Mouse (Mus musculus): ENCODE results near the gene Dip2c. TPM values are rescaled to one million over a fixed set of nuclear protein-coding genes. Genes with fewer than 3 reads are reported as not detected.

The Dip2c gene
- polyA plus RNA-seq, 1 experiment: 8.4 TPM

DNA sequence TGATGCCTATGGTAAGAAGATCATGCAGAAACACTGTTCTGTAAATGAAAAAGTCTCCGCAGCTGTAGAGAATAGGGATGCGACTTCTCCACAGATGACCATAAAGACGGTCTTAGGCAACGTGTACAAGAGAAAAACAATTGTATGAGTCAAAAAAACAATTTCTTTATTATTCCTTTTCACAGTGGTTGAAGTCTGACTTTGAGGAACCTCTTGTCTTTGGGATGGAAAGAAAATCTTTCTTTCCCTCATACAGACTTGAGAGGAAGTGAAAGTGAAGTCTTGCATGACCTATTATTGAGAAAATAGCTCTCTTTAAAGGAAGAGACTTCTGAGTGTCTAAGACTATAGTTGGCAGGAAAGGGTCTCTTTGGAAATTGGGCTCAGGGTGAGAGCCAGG is 132.7 kb downstream of the Dip2c start:
- Histone ChIP-seq H3K4me1 (ENCODE audit: control insufficient read depth, insufficient read depth, low read length) (no peaks in the 10 kb centered on the region), H3K9ac (ENCODE audit: low read depth, poor library complexity, severe bottlenecking) (no peak overlapping the region), H3K4me3 (ENCODE audit: low read depth, low read length) (no peak overlapping the region), H3K9me3 (replicated peaks; ENCODE audit: control insufficient read depth, insufficient read depth, low read length, poor library complexity, severe bottlenecking) (no peaks in the 10 kb centered on the region), H3K27ac (ENCODE audit: insufficient read depth, low read length) (no peak overlapping the region), H3K27me3 (ENCODE audit: control insufficient read depth, insufficient read depth, low read length, poor library complexity, severe bottlenecking) (no peaks in the 10 kb centered on the region), H3K36me3 (ENCODE audit: control insufficient read depth, insufficient read depth, low read length, poor library complexity, severe bottlenecking) (no peaks in the 10 kb centered on the region)
- no peak for TF ChIP-seq CTCF (IDR thresholded peaks at IDR 0.05; ENCODE audit: low read depth, low read length)
- TF ChIP-seq POLR2A (IDR thresholded peaks at IDR 0.05; ENCODE audit: insufficient read depth, low read length): no peak
- no peak for TF ChIP-seq EP300 (IDR thresholded peaks at IDR 0.05; ENCODE audit: insufficient read depth, low read depth, low read length)

DNA sequence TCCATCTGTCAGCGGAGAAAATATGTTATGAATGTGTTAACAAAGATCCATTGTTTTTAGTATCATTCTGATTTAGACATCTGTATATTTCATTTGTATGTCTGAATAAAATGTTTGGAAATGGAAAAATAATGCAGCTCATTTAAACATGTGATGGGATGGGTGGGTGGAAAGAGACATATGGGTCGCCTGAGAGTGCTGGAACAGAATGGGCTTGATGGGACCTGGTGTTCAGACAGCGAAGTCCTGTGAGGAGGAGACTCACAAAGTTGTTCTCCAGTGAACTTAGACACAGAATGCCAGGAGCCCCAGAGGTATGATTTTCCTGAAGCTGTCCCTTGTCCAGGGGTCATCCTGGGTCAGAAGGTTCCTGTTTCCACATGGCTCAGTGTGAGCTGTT is 142.1 kb downstream of the Dip2c start:
- H3K27me3 ChIP-seq (ENCODE audit: control insufficient read depth, insufficient read depth, low read length, poor library complexity, severe bottlenecking): no peaks in the 10 kb centered on the region
- H3K9ac ChIP-seq (ENCODE audit: low read depth, poor library complexity, severe bottlenecking): no peak overlapping the region
- H3K4me1 ChIP-seq (ENCODE audit: control insufficient read depth, insufficient read depth, low read length): no peaks in the 10 kb centered on the region
- TF ChIP-seq EP300 (IDR thresholded peaks at IDR 0.05; ENCODE audit: insufficient read depth, low read depth, low read length) (no peak), CTCF (IDR thresholded peaks at IDR 0.05; ENCODE audit: low read depth, low read length) (no peak), POLR2A (IDR thresholded peaks at IDR 0.05; ENCODE audit: insufficient read depth, low read length) (no peak)
- H3K9me3 ChIP-seq (replicated peaks; ENCODE audit: control insufficient read depth, insufficient read depth, low read length, poor library complexity, severe bottlenecking): no peaks in the 10 kb centered on the region
- no peaks in the 10 kb centered on the region for H3K36me3 ChIP-seq (ENCODE audit: control insufficient read depth, insufficient read depth, low read length, poor library complexity, severe bottlenecking)
- no peak overlapping the region for H3K27ac ChIP-seq (ENCODE audit: insufficient read depth, low read length)
- H3K4me3 ChIP-seq (ENCODE audit: low read depth, low read length): no peak overlapping the region

DNA sequence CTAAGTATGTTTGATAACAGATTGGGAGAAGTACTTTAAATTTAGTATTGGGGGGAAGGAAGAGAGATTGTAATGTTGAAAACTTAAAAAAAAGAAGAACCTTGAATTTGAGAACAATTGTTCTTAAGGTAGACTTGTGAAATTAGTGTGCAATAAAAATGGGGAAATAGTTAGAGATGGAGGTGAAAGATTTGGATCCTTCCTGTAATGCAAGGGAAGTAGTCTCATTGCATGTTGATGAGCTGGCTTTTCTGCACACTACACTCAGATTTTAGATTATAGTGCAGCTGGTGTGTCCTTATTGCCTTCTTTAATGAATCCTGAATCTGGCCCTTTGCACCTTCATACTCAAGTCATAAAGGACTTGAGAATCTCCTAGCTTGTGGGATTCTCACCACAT is 142.9 kb downstream of the Dip2c start:
- H3K27ac ChIP-seq (ENCODE audit: insufficient read depth, low read length): no peak overlapping the region
- no peak for TF ChIP-seq CTCF (IDR thresholded peaks at IDR 0.05; ENCODE audit: low read depth, low read length)
- no peak for TF ChIP-seq EP300 (IDR thresholded peaks at IDR 0.05; ENCODE audit: insufficient read depth, low read depth, low read length)
- no peak for TF ChIP-seq POLR2A (IDR thresholded peaks at IDR 0.05; ENCODE audit: insufficient read depth, low read length)

DNA sequence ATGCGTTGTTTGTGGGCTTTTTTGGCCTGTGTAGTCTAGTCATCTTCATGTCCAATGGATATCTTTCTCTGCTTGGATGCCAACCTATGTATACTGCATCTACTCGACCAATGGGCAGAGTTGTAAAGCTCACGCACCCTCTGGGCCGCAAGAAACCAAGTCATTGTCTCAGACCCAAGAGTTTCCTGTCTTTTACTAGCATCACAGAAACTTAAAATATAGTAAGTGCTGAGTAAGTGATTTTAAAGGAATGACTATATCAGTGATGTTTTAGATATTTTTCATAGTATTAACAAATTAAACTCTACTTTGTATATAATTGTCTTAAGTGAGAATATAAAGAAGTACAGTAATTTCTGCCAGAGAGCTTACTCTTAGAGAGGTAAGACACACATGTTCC is 145.6 kb downstream of the Dip2c start:
- H3K36me3 ChIP-seq (ENCODE audit: control insufficient read depth, insufficient read depth, low read length, poor library complexity, severe bottlenecking): no peaks in the 10 kb centered on the region
- no peaks in the 10 kb centered on the region for H3K27me3 ChIP-seq (ENCODE audit: control insufficient read depth, insufficient read depth, low read length, poor library complexity, severe bottlenecking)
- no peaks in the 10 kb centered on the region for H3K9me3 ChIP-seq (replicated peaks; ENCODE audit: control insufficient read depth, insufficient read depth, low read length, poor library complexity, severe bottlenecking)
- H3K9ac ChIP-seq (ENCODE audit: low read depth, poor library complexity, severe bottlenecking): no peak overlapping the region
- TF ChIP-seq POLR2A (IDR thresholded peaks at IDR 0.05; ENCODE audit: insufficient read depth, low read length): no peak
- no peak for TF ChIP-seq EP300 (IDR thresholded peaks at IDR 0.05; ENCODE audit: insufficient read depth, low read depth, low read length)
- TF ChIP-seq CTCF (IDR thresholded peaks at IDR 0.05; ENCODE audit: low read depth, low read length): no peak
- no peak overlapping the region for H3K27ac ChIP-seq (ENCODE audit: insufficient read depth, low read length)
- no peak overlapping the region for H3K4me3 ChIP-seq (ENCODE audit: low read depth, low read length)
- H3K4me1 ChIP-seq (ENCODE audit: control insufficient read depth, insufficient read depth, low read length): no peaks in the 10 kb centered on the region

More for the DNA sequence above, 142.9 kb downstream of the Dip2c start:
- H3K9ac ChIP-seq (ENCODE audit: low read depth, poor library complexity, severe bottlenecking): no peak overlapping the region
- no peak overlapping the region for H3K4me3 ChIP-seq (ENCODE audit: low read depth, low read length)
- H3K9me3 ChIP-seq (replicated peaks; ENCODE audit: control insufficient read depth, insufficient read depth, low read length, poor library complexity, severe bottlenecking): no peaks in the 10 kb centered on the region
- no peaks in the 10 kb centered on the region for H3K36me3 ChIP-seq (ENCODE audit: control insufficient read depth, insufficient read depth, low read length, poor library complexity, severe bottlenecking)
- no peaks in the 10 kb centered on the region for H3K4me1 ChIP-seq (ENCODE audit: control insufficient read depth, insufficient read depth, low read length)
- no peaks in the 10 kb centered on the region for H3K27me3 ChIP-seq (ENCODE audit: control insufficient read depth, insufficient read depth, low read length, poor library complexity, severe bottlenecking)

DNA sequence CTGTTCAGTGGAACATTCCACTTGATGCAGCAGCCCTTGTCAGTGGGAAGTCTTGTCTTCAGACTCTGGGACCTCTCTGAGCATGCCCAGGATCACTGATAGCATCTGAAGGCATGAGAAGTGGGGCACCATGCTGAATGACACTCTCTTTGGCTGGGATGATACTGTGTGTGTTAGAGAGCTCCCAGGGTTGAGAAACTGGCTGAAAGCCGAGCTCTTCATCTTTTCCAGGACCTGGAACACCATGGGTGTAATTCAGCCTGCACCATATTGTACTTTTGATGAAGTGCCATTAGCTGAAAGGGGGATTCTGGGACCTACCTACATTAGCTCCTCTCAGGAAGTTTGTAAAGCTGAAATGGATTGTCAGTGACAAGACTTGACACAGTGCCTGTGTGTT is 146.5 kb downstream of the Dip2c start:
- H3K4me3 ChIP-seq (ENCODE audit: low read depth, low read length): no peak overlapping the region
- TF ChIP-seq EP300 (IDR thresholded peaks at IDR 0.05; ENCODE audit: insufficient read depth, low read depth, low read length): no peak
- TF ChIP-seq CTCF (IDR thresholded peaks at IDR 0.05; ENCODE audit: low read depth, low read length): no peak
- TF ChIP-seq POLR2A (IDR thresholded peaks at IDR 0.05; ENCODE audit: insufficient read depth, low read length): no peak
- H3K9me3 ChIP-seq (replicated peaks; ENCODE audit: control insufficient read depth, insufficient read depth, low read length, poor library complexity, severe bottlenecking): no peaks in the 10 kb centered on the region
- no peaks in the 10 kb centered on the region for H3K36me3 ChIP-seq (ENCODE audit: control insufficient read depth, insufficient read depth, low read length, poor library complexity, severe bottlenecking)
- no peak overlapping the region for H3K9ac ChIP-seq (ENCODE audit: low read depth, poor library complexity, severe bottlenecking)
- H3K4me1 ChIP-seq (ENCODE audit: control insufficient read depth, insufficient read depth, low read length): no peaks in the 10 kb centered on the region
- H3K27ac ChIP-seq (ENCODE audit: insufficient read depth, low read length): no peak overlapping the region
- no peaks in the 10 kb centered on the region for H3K27me3 ChIP-seq (ENCODE audit: control insufficient read depth, insufficient read depth, low read length, poor library complexity, severe bottlenecking)

DNA sequence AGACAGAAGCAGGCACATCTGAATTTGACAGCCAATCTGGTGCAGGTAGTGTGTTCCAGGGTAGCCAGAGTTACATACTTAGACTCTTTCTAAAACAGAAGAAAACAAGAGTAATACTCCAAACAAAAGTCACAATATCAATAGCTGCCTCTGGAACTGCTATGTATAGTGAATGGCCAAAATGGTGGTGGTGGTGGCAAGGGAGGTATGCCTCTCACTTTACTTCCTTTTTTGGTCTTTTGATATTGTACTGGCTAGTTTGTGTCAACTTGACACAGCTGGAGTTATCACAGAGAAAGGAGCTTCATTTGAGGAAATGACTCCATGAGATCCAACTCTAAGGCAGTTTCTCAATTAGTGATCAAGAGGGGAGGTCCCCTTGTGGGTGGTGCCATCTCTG is 148.1 kb downstream of the Dip2c start:
- Histone ChIP-seq H3K9ac (ENCODE audit: low read depth, poor library complexity, severe bottlenecking) (no peak overlapping the region), H3K9me3 (replicated peaks; ENCODE audit: control insufficient read depth, insufficient read depth, low read length, poor library complexity, severe bottlenecking) (no peaks in the 10 kb centered on the region), H3K27ac (ENCODE audit: insufficient read depth, low read length) (no peak overlapping the region), H3K4me1 (ENCODE audit: control insufficient read depth, insufficient read depth, low read length) (no peaks in the 10 kb centered on the region), H3K36me3 (ENCODE audit: control insufficient read depth, insufficient read depth, low read length, poor library complexity, severe bottlenecking) (no peaks in the 10 kb centered on the region), H3K4me3 (ENCODE audit: low read depth, low read length) (no peak overlapping the region), H3K27me3 (ENCODE audit: control insufficient read depth, insufficient read depth, low read length, poor library complexity, severe bottlenecking) (no peaks in the 10 kb centered on the region)
- TF ChIP-seq POLR2A (IDR thresholded peaks at IDR 0.05; ENCODE audit: insufficient read depth, low read length) (no peak), CTCF (IDR thresholded peaks at IDR 0.05; ENCODE audit: low read depth, low read length) (no peak), EP300 (IDR thresholded peaks at IDR 0.05; ENCODE audit: insufficient read depth, low read depth, low read length) (no peak)
